Mouse (Mus musculus) hindbrain, embryonic 10.5 days (tissue): ENCODE measurements around the gene Slc6a18. TPM values are rescaled to one million over a fixed set of nuclear protein-coding genes. Genes with fewer than 3 reads are reported as not detected.
A peak's percentile ranks its signal among the peaks of the same experiment; 100 is the strongest.

Source experiments
- DNase-seq: peaks from one replicate; pipeline ENCODE4 v3.0.0-alpha.2; 2017; ENCODE audit warnings: low spot score
- H3K27ac ChIP-seq: fragments of 300-500 bp; sonication (generic); 2 replicates; pipeline ENCODE4 v1.5.1; 2016; ENCODE audit warnings: mild to moderate bottlenecking, moderate library complexity
- H3K27me3 ChIP-seq: fragments of 300-500 bp; sonication (generic); 2 replicates; pipeline ENCODE4 v1.6.1; 2016; ENCODE audit warnings: mild to moderate bottlenecking; ENCODE audit not compliant: poor library complexity, insufficient read depth, severe bottlenecking
- H3K36me3 ChIP-seq: fragments of 300-500 bp; sonication (generic); 2 replicates; pipeline ENCODE4 v1.6.1; 2016; ENCODE audit warnings: mild to moderate bottlenecking, moderate library complexity
- H3K4me1 ChIP-seq: fragments of 300-500 bp; sonication (generic); replicated peaks from 2 replicates; pipeline ENCODE4 v1.6.1; 2016; ENCODE audit warnings: mild to moderate bottlenecking
- H3K4me3 ChIP-seq: fragments of 300-500 bp; sonication (generic); 2 replicates; pipeline ENCODE4 v1.5.1; 2016; ENCODE audit warnings: mild to moderate bottlenecking, moderate library complexity
- H3K9me3 ChIP-seq: fragments of 300-500 bp; sonication (generic); 2 replicates; pipeline ENCODE4 v1.6.1; 2016; ENCODE audit warnings: mild to moderate bottlenecking, moderate library complexity
- WGBS: fragments of 180-500 bp; shearing (Covaris S2); methylation state at CpG from one replicate; pipeline ENCODE4 v1.1.7; 2016; 5-methylcytosine and 5-hydroxymethylcytosine counted together
- polyA plus RNA-seq: library from polyadenylated mRNA; unstranded; fragments of >200 nt; fragmentation: Nextera tagmentation; extraction: Ambion mirVana; gene quantifications from 2 replicates; pipeline ENCODE4 v1.2.1, GENCODE M21; 2016

The Slc6a18 gene
- polyA plus RNA-seq, 1 experiment from 2014 or later, result not detected

- 90% methylated on average over 2 of the region's 2 CpGs for WGBS
- H3K4me3 ChIP-seq, result no peak overlapping the region
- H3K27ac ChIP-seq, result no peak overlapping the region
- no peaks in the 10 kb centered on the region for H3K9me3 ChIP-seq
- no peak for DNase-seq
- H3K36me3 ChIP-seq, result no peaks in the 10 kb centered on the region
- no peaks in the 10 kb centered on the region for H3K4me1 ChIP-seq
- no peaks in the 10 kb centered on the region for H3K27me3 ChIP-seq
Observed at GRCm38 (mm10) chr13:73682226-73682625, 4.4 kb upstream of the Slc6a18 start.

- Histone ChIP-seq H3K27me3 (no peaks in the 10 kb centered on the region), H3K27ac (no peak overlapping the region), H3K9me3 (no peaks in the 10 kb centered on the region), H3K36me3 (no peaks in the 10 kb centered on the region), H3K4me1 (no peaks in the 10 kb centered on the region), H3K4me3 (no peak overlapping the region)
- no peak for DNase-seq
- WGBS, result 42% methylated on average over 1 of the region's 1 CpGs
Observed at GRCm38 (mm10) chr13:73680394-73680793, 2.6 kb upstream of the Slc6a18 start.

GRCm38 (mm10) chr13:73679311-73679710 lies 1.5 kb upstream of the Slc6a18 start:
- no peaks in the 10 kb centered on the region for H3K4me1 ChIP-seq
- no peak overlapping the region for H3K27ac ChIP-seq
- no peak for DNase-seq
- no peak overlapping the region for H3K4me3 ChIP-seq
- 67% methylated on average over 2 of the region's 2 CpGs for WGBS
- no peaks in the 10 kb centered on the region for H3K9me3 ChIP-seq
- H3K27me3 ChIP-seq, result no peaks in the 10 kb centered on the region
- H3K36me3 ChIP-seq, result no peaks in the 10 kb centered on the region

GRCm38 (mm10) chr13:73675161-73675560 lies 2.7 kb downstream of the Slc6a18 start:
- H3K4me3 ChIP-seq, result no peak overlapping the region
- H3K27ac ChIP-seq, result no peak overlapping the region
- H3K36me3 ChIP-seq, result no peaks in the 10 kb centered on the region
- H3K9me3 ChIP-seq, result no peaks in the 10 kb centered on the region
- DNase-seq, result no peak
- no peaks in the 10 kb centered on the region for H3K27me3 ChIP-seq
- H3K4me1 ChIP-seq, result no peaks in the 10 kb centered on the region
- 89% methylated on average over 7 of the region's 7 CpGs for WGBS

- WGBS, result 68% methylated on average over 2 of the region's 2 CpGs
- no peak for DNase-seq
- Histone ChIP-seq H3K4me1 (no peaks in the 10 kb centered on the region), H3K9me3 (no peaks in the 10 kb centered on the region), H3K36me3 (no peaks in the 10 kb centered on the region), H3K27me3 (no peaks in the 10 kb centered on the region), H3K4me3 (no peak overlapping the region), H3K27ac (no peak overlapping the region)
Observed at GRCm38 (mm10) chr13:73660163-73660695, 17.6 kb downstream of the Slc6a18 start.

GRCm38 (mm10) chr13:73658953-73659352 lies 18.9 kb downstream of the Slc6a18 start:
- no peaks in the 10 kb centered on the region for H3K36me3 ChIP-seq
- H3K9me3 ChIP-seq, result no peaks in the 10 kb centered on the region
- no peak overlapping the region for H3K4me3 ChIP-seq
- WGBS, result 58% methylated on average over 2 of the region's 2 CpGs
- H3K4me1 ChIP-seq, result no peaks in the 10 kb centered on the region
- H3K27me3 ChIP-seq, result no peaks in the 10 kb centered on the region
- no peak for DNase-seq
- H3K27ac ChIP-seq, result no peak overlapping the region

GRCm38 (mm10) chr13:73654976-73655375 lies 22.8 kb downstream of the Slc6a18 start:
- 85% methylated on average over 3 of the region's 3 CpGs for WGBS

GRCm38 (mm10) chr13:73653266-73653665 lies 24.6 kb downstream of the Slc6a18 start:
- no peaks in the 10 kb centered on the region for H3K9me3 ChIP-seq
- DNase-seq, result no peak
- H3K27me3 ChIP-seq, result no peaks in the 10 kb centered on the region
- 88% methylated on average over 3 of the region's 3 CpGs for WGBS
- H3K27ac ChIP-seq, result no peak overlapping the region
- H3K4me1 ChIP-seq, result no peaks in the 10 kb centered on the region
- H3K36me3 ChIP-seq, result peaks cover 9% of the 10 kb centered on the region
- H3K4me3 ChIP-seq, result no peak overlapping the region

More at GRCm38 (mm10) chr13:73654976-73655375, 22.8 kb downstream of the Slc6a18 start:
- no peak for DNase-seq
- Histone ChIP-seq H3K27ac (no peak overlapping the region), H3K4me1 (no peaks in the 10 kb centered on the region), H3K9me3 (no peaks in the 10 kb centered on the region), H3K4me3 (no peak overlapping the region), H3K27me3 (no peaks in the 10 kb centered on the region), H3K36me3 (no peaks in the 10 kb centered on the region)

GRCm38 (mm10) chr13:73646397-73647087 lies 31.3 kb downstream of the Slc6a18 start:
- no peak overlapping the region for H3K27ac ChIP-seq
- H3K4me1 ChIP-seq, result no peaks in the 10 kb centered on the region
- H3K9me3 ChIP-seq, result no peaks in the 10 kb centered on the region
- peak; percentile 47 for DNase-seq
- peaks cover 28% of the 10 kb centered on the region for H3K36me3 ChIP-seq
- no peak overlapping the region for H3K4me3 ChIP-seq
- H3K27me3 ChIP-seq, result no peaks in the 10 kb centered on the region
- 38% methylated on average over 6 of the region's 6 CpGs for WGBS

- DNase-seq, result no peak
- no peak overlapping the region for H3K27ac ChIP-seq
- 93% methylated on average over 4 of the region's 4 CpGs for WGBS
- no peaks in the 10 kb centered on the region for H3K27me3 ChIP-seq
- no peaks in the 10 kb centered on the region for H3K4me1 ChIP-seq
- peaks cover 13% of the 10 kb centered on the region for H3K36me3 ChIP-seq
- H3K4me3 ChIP-seq, result no peak overlapping the region
- no peaks in the 10 kb centered on the region for H3K9me3 ChIP-seq
Observed at GRCm38 (mm10) chr13:73641296-73641695, 36.5 kb downstream of the Slc6a18 start.

- H3K27ac ChIP-seq, result no peak overlapping the region
- WGBS, result 87% methylated on average over 5 of the region's 6 CpGs
- H3K4me3 ChIP-seq, result no peak overlapping the region
- H3K9me3 ChIP-seq, result no peaks in the 10 kb centered on the region
- no peaks in the 10 kb centered on the region for H3K4me1 ChIP-seq
- no peak for DNase-seq
- no peaks in the 10 kb centered on the region for H3K27me3 ChIP-seq
- peaks cover 37% of the 10 kb centered on the region for H3K36me3 ChIP-seq
Observed at GRCm38 (mm10) chr13:73637826-73638225, 40.0 kb downstream of the Slc6a18 start.

- Histone ChIP-seq H3K4me1 (peaks cover 16% of the 10 kb centered on the region), H3K27ac (no peak overlapping the region), H3K9me3 (no peaks in the 10 kb centered on the region), H3K4me3 (no peak overlapping the region), H3K36me3 (peaks cover 29% of the 10 kb centered on the region), H3K27me3 (no peaks in the 10 kb centered on the region; the same call in 1 of the 2 replicates)
- 95% methylated on average over 3 of the region's 3 CpGs for WGBS
- DNase-seq, result no peak
Observed at GRCm38 (mm10) chr13:73631837-73632236, 46.0 kb downstream of the Slc6a18 start.

GRCm38 (mm10) chr13:73628586-73629113 lies 49.2 kb downstream of the Slc6a18 start:
- Histone ChIP-seq H3K27ac (no peak overlapping the region), H3K27me3 (no peaks in the 10 kb centered on the region; the same call in 1 of the 2 replicates), H3K9me3 (no peaks in the 10 kb centered on the region), H3K4me1 (peaks cover 25% of the 10 kb centered on the region), H3K4me3 (no peak overlapping the region), H3K36me3 (peaks cover 6% of the 10 kb centered on the region; the same call in 1 of the 2 replicates)
- WGBS, result 92% methylated on average over 11 of the region's 11 CpGs
- DNase-seq, result no peak
